Mouse (Mus musculus): ENCODE data around the gene Txndc5. TPM values are rescaled to one million over a fixed set of nuclear protein-coding genes. Genes with fewer than 3 reads are reported as not detected.

The Txndc5 gene
- polyA plus RNA-seq, 1 experiment from 2014 or later: 155 TPM

DNA sequence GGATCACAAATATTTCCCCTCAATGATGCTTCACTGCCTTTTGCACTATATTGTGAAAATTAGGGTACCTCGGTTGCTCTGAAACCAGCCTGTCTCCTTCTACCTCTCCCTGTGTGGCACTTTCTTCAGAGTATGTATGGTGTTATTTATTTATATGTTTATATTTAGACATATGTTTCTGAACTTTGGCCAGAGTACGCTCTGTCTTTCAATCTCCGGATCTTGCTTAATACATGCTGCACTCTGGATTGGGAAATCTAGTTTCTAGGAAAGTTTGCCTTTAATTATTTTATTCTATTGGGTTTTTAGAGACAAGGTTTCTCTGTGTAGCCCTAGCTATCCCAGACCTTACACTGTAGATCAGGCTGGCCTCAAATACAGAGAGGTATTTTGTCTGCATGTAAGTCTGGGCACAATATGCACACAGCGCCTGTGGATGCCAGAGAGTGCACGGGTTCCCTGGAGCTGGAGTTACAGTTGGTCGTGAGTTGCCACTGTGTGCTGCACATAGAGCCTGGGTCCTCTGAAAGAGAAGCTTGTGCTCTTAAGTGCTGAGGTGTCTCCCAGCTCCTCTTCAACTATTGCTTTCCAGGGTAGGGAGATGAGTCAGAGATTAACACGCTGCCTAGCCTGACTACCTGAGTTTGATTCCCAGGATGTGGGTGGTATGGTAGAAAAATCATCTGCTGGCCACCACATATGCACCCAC lies 10.7 kb upstream of the Txndc5 start:
- no peak for ATAC-seq (ENCODE audit: low FRiP score)
- Histone ChIP-seq H3K4me3 (no peak overlapping the region), H3K4me1 (no peaks in the 10 kb centered on the region), H3K9ac (no peak overlapping the region), H3K9me3 (replicated peaks) (no peaks in the 10 kb centered on the region), H3K27ac (no peak overlapping the region), H3K27me3 (no peaks in the 10 kb centered on the region), H3K4me2 (replicated peaks) (no peak overlapping the region), H3K36me3 (no peaks in the 10 kb centered on the region)
- WGBS: 86% methylated on average over 7 of the region's 7 CpGs

DNA sequence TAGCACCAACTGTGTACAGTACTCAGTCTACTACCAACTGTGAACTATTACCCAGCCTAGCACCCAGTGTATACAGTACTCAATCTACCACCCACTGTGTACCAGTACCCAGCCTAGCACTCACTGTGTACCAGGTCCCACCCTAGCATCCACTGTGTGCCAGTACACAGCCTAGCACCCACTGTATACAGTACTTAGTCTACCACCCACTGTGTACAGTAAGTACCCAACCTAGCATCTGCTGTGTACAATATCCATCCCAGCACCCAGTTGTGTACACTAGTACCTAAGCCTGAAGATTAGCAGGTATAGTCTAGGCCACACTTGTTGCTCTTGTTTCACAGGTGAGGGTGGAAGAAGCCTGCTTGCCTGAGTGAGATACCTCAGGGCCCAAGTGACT lies 8.9 kb upstream of the Txndc5 start:
- Histone ChIP-seq H3K4me2 (replicated peaks) (no peak overlapping the region), H3K9me3 (replicated peaks) (no peaks in the 10 kb centered on the region), H3K4me3 (no peak overlapping the region), H3K4me1 (no peaks in the 10 kb centered on the region), H3K27me3 (no peaks in the 10 kb centered on the region), H3K36me3 (no peaks in the 10 kb centered on the region), H3K27ac (no peak overlapping the region), H3K9ac (no peak overlapping the region)
- ATAC-seq (ENCODE audit: low FRiP score): no peak

DNA sequence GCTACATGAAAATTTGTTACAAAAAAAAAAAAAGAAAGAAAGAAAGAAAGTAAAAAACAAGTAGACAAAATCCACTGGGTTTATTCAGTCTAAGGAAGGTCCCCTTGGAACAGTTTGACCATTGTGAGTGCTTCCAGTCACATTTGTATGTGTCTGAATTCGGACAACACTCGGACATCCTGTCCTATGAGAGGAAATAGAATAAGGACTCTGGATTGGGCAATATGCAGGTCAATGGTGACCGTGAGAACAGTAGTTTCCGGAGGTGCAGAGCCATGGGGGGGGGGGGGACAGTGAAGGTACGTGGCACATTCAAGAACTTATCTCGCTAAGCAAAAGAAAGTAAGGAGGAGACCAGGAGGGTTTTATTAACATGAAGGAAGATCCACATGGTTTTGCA lies 6.1 kb upstream of the Txndc5 start:
- WGBS: 84% methylated on average over 6 of the region's 6 CpGs
- no peak overlapping the region for H3K27ac ChIP-seq

GRCm38 (mm10) chr13:38534016-38534415 lies 5.4 kb upstream of the Txndc5 start:
- no peaks in the 10 kb centered on the region for H3K4me1 ChIP-seq
- no peaks in the 10 kb centered on the region; the same call in 1 of the 2 replicates for H3K27me3 ChIP-seq
- no peak overlapping the region for H3K27ac ChIP-seq
- H3K9ac ChIP-seq: no peak overlapping the region
- WGBS: 72% methylated on average over 6 of the region's 6 CpGs
- no peaks in the 10 kb centered on the region for H3K9me3 ChIP-seq (replicated peaks)
- H3K4me2 ChIP-seq (replicated peaks): no peak overlapping the region
- H3K36me3 ChIP-seq: no peaks in the 10 kb centered on the region
- no peak for ATAC-seq (ENCODE audit: low FRiP score)
- H3K4me3 ChIP-seq: no peak overlapping the region

More for the DNA sequence above, 6.1 kb upstream of the Txndc5 start:
- no peak overlapping the region for H3K4me3 ChIP-seq
- H3K27me3 ChIP-seq: no peaks in the 10 kb centered on the region; the same call in 1 of the 2 replicates
- no peak overlapping the region for H3K9ac ChIP-seq
- no peak for ATAC-seq (ENCODE audit: low FRiP score)
- H3K4me2 ChIP-seq (replicated peaks): no peak overlapping the region
- no peaks in the 10 kb centered on the region for H3K4me1 ChIP-seq
- H3K36me3 ChIP-seq: no peaks in the 10 kb centered on the region
- H3K9me3 ChIP-seq (replicated peaks): no peaks in the 10 kb centered on the region

- no peak overlapping the region for H3K9ac ChIP-seq
- no peak overlapping the region for H3K4me3 ChIP-seq
- H3K4me1 ChIP-seq: peaks cover 4% of the 10 kb centered on the region
- no peaks in the 10 kb centered on the region; the same call in 1 of the 2 replicates for H3K27me3 ChIP-seq
- WGBS: 85% methylated on average over 10 of the region's 10 CpGs
- ATAC-seq (ENCODE audit: low FRiP score): no peak
- no peak overlapping the region for H3K4me2 ChIP-seq (replicated peaks)
- no peak overlapping the region for H3K27ac ChIP-seq
- H3K9me3 ChIP-seq (replicated peaks): no peaks in the 10 kb centered on the region
- H3K36me3 ChIP-seq: no peaks in the 10 kb centered on the region
Measured at GRCm38 (mm10) chr13:38533461-38533860, 4.8 kb upstream of the Txndc5 start.

- no peak overlapping the region for H3K4me2 ChIP-seq (replicated peaks)
- ATAC-seq (ENCODE audit: low FRiP score): no peak
- 91% methylated on average over 4 of the region's 4 CpGs for WGBS
- H3K4me1 ChIP-seq: peaks cover 14% of the 10 kb centered on the region
- H3K36me3 ChIP-seq: no peaks in the 10 kb centered on the region
- H3K27me3 ChIP-seq: no peaks in the 10 kb centered on the region; the same call in 1 of the 2 replicates
- H3K9ac ChIP-seq: no peak overlapping the region
- no peak overlapping the region for H3K4me3 ChIP-seq
- no peaks in the 10 kb centered on the region for H3K9me3 ChIP-seq (replicated peaks)
- H3K27ac ChIP-seq: no peak overlapping the region
Measured at GRCm38 (mm10) chr13:38531498-38531897, 2.9 kb upstream of the Txndc5 start.

DNA sequence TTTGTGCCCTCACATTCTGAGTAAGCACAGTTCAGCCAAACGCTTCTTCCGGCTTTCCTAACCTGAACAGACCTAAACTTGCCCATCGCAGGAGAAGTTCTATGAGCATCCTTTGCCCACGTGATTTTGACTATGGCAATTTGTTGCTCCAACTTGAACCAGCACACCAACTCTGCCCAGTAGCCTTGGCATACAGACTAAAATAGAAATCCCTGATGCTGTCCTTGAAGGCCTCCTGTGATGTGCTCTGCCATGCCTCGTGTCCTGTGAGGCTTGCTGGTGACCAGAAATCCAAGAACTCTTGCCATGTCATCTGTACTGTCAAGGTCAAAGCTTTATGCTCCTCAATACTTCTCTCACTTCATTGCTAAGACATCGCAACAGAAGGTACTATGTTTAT lies 952 bp upstream of the Txndc5 start:
- Histone ChIP-seq H3K27me3 (no peaks in the 10 kb centered on the region; the same call in 1 of the 2 replicates), H3K4me3 (no peak overlapping the region), H3K27ac (no peak overlapping the region), H3K4me1 (peaks cover 19% of the 10 kb centered on the region), H3K9ac (no peak overlapping the region), H3K9me3 (replicated peaks) (no peaks in the 10 kb centered on the region), H3K36me3 (no peaks in the 10 kb centered on the region), H3K4me2 (replicated peaks) (no peak overlapping the region)
- 88% methylated on average over 6 of the region's 6 CpGs for WGBS
- no peak for ATAC-seq (ENCODE audit: low FRiP score)

- Histone ChIP-seq H3K4me3 (peak overlapping the region; percentile 88), H3K27me3 (no peaks in the 10 kb centered on the region; the same call in 1 of the 2 replicates), H3K4me2 (replicated peaks) (peak overlapping the region; percentile 86), H3K9ac (peak overlapping the region; percentile 86), H3K27ac (peak overlapping the region; percentile 80), H3K9me3 (replicated peaks) (no peaks in the 10 kb centered on the region), H3K4me1 (peaks cover 19% of the 10 kb centered on the region), H3K36me3 (peaks cover 4% of the 10 kb centered on the region)
- ATAC-seq (ENCODE audit: low FRiP score): peak; percentile 93
- under 1% methylated on average over 70 of the region's 87 CpGs for WGBS
Measured at GRCm38 (mm10) chr13:38527797-38528650, 600 bp downstream of the Txndc5 start.

GRCm38 (mm10) chr13:38527041-38527796 lies 1.4 kb downstream of the Txndc5 start:
- H3K9ac ChIP-seq: peak overlapping the region; percentile 86
- H3K27me3 ChIP-seq: no peaks in the 10 kb centered on the region; the same call in 1 of the 2 replicates
- 15% methylated on average over 15 of the region's 15 CpGs for WGBS
- H3K27ac ChIP-seq: peak overlapping the region; percentile 80; the same call in 1 of the 2 replicates
- H3K4me1 ChIP-seq: peaks cover 19% of the 10 kb centered on the region
- H3K9me3 ChIP-seq (replicated peaks): no peaks in the 10 kb centered on the region
- peak overlapping the region; percentile 86 for H3K4me2 ChIP-seq (replicated peaks)
- H3K4me3 ChIP-seq: peak overlapping the region; percentile 88
- peaks cover 12% of the 10 kb centered on the region for H3K36me3 ChIP-seq
- ATAC-seq (ENCODE audit: low FRiP score): peak; percentile 24

- Histone ChIP-seq H3K4me3 (no peak overlapping the region), H3K27ac (no peak overlapping the region), H3K9me3 (replicated peaks) (no peaks in the 10 kb centered on the region), H3K9ac (no peak overlapping the region; the same call in 1 of the 2 replicates), H3K4me2 (replicated peaks) (peak overlapping the region; percentile 86), H3K27me3 (no peaks in the 10 kb centered on the region; the same call in 1 of the 2 replicates), H3K36me3 (peaks cover 22% of the 10 kb centered on the region), H3K4me1 (peaks cover 19% of the 10 kb centered on the region)
- WGBS: 76% methylated on average over 2 of the region's 2 CpGs
- no peak for ATAC-seq (ENCODE audit: low FRiP score)
Measured at GRCm38 (mm10) chr13:38526116-38526515, 2.5 kb downstream of the Txndc5 start.

DNA sequence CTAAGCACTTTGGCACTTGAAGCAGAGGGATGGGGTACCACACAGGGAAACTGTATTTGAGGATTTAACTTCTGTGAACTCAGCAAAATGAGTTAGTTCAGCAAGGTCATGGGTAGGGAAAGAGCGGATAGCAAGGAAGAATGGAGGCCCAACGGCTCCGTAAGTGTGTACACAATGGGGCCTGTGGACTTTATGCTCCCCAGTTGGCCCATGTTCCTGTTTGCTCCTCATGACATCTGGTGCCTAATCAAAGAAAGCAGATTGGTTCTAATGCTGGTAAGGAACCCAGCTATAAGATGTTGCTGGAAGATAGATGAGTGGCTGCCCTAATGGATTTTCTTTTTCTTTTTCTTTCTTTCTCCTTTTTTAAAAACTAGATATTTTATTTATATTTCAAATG lies 3.4 kb downstream of the Txndc5 start:
- Histone ChIP-seq H3K36me3 (peaks cover 22% of the 10 kb centered on the region), H3K4me3 (no peak overlapping the region), H3K4me1 (peaks cover 19% of the 10 kb centered on the region), H3K27me3 (no peaks in the 10 kb centered on the region; the same call in 1 of the 2 replicates), H3K9me3 (replicated peaks) (no peaks in the 10 kb centered on the region), H3K9ac (no peak overlapping the region), H3K4me2 (replicated peaks) (no peak overlapping the region), H3K27ac (no peak overlapping the region)
- no peak for ATAC-seq (ENCODE audit: low FRiP score)
- 84% methylated on average over 3 of the region's 3 CpGs for WGBS

- Histone ChIP-seq H3K4me3 (no peak overlapping the region), H3K27ac (no peak overlapping the region), H3K9me3 (replicated peaks) (no peaks in the 10 kb centered on the region), H3K27me3 (no peaks in the 10 kb centered on the region), H3K4me2 (replicated peaks) (no peak overlapping the region), H3K9ac (no peak overlapping the region), H3K36me3 (peaks cover 30% of the 10 kb centered on the region), H3K4me1 (peaks cover 13% of the 10 kb centered on the region)
- no peak for ATAC-seq (ENCODE audit: low FRiP score)
- 90% methylated on average over 11 of the region's 11 CpGs for WGBS
Measured at GRCm38 (mm10) chr13:38523231-38523630, 5.4 kb downstream of the Txndc5 start.
